Mouse (Mus musculus): Measurements from ENCODE around the gene Ercc6. TPM values are rescaled to one million over a fixed set of nuclear protein-coding genes. Genes with fewer than 3 reads are reported as not detected.
A peak's percentile ranks its signal among the peaks of the same experiment; 100 is the strongest.

Gene Ercc6
- polyA plus RNA-seq, 1 experiment from 2014 or later = 19.2 TPM

- H3K4me1 ChIP-seq = no peaks in the 10 kb centered on the region
- H3K9me3 ChIP-seq (replicated peaks) = no peaks in the 10 kb centered on the region
- H3K4me3 ChIP-seq (replicated peaks) = no peak overlapping the region
- H3K36me3 ChIP-seq = no peaks in the 10 kb centered on the region
- H3K27ac ChIP-seq = no peak overlapping the region
- H3K27me3 ChIP-seq = peaks cover 4% of the 10 kb centered on the region; the same call in 1 of the 2 replicates
- WGBS = 65% methylated on average over 2 of the region's 2 CpGs
- H3K9ac ChIP-seq = no peak overlapping the region
- ATAC-seq (replicated peaks; ENCODE audit: low FRiP score) = no peak
- H3K4me2 ChIP-seq = no peak overlapping the region
Measured at GRCm38 (mm10) chr14:32501303-32501702, 12.0 kb upstream of the Ercc6 start.

GRCm38 (mm10) chr14:32502764-32503688 lies 10.3 kb upstream of the Ercc6 start:
- 64% methylated on average over 9 of the region's 9 CpGs for WGBS

GRCm38 (mm10) chr14:32503897-32504296 lies 9.4 kb upstream of the Ercc6 start:
- 89% methylated on average over 1 of the region's 1 CpGs for WGBS
- no peak overlapping the region for H3K9ac ChIP-seq
- H3K9me3 ChIP-seq (replicated peaks) = no peaks in the 10 kb centered on the region
- no peak for ATAC-seq (replicated peaks; ENCODE audit: low FRiP score)
- H3K4me1 ChIP-seq = 0 out of 2 replicates have a peak, but pooled peaks cover 2% of the 10 kb centered on the region
- no peak overlapping the region for H3K4me3 ChIP-seq (replicated peaks)
- no peaks in the 10 kb centered on the region for H3K36me3 ChIP-seq
- H3K27me3 ChIP-seq = no peaks in the 10 kb centered on the region
- H3K27ac ChIP-seq = no peak overlapping the region
- no peak overlapping the region for H3K4me2 ChIP-seq

More at GRCm38 (mm10) chr14:32502764-32503688, 10.3 kb upstream of the Ercc6 start:
- Histone ChIP-seq H3K27me3 (no peaks in the 10 kb centered on the region), H3K4me2 (no peak overlapping the region), H3K9me3 (replicated peaks) (no peaks in the 10 kb centered on the region), H3K27ac (no peak overlapping the region), H3K9ac (no peak overlapping the region), H3K4me1 (0 out of 2 replicates have a peak, but pooled peaks cover under 1% of the 10 kb centered on the region), H3K4me3 (replicated peaks) (no peak overlapping the region), H3K36me3 (no peaks in the 10 kb centered on the region)
- no peak for ATAC-seq (replicated peaks; ENCODE audit: low FRiP score)

- Histone ChIP-seq H3K27ac (no peak overlapping the region), H3K9me3 (replicated peaks) (no peaks in the 10 kb centered on the region), H3K4me1 (0 out of 2 replicates have a peak, but pooled peaks cover 2% of the 10 kb centered on the region), H3K9ac (no peak overlapping the region), H3K27me3 (no peaks in the 10 kb centered on the region), H3K36me3 (no peaks in the 10 kb centered on the region), H3K4me2 (no peak overlapping the region), H3K4me3 (replicated peaks) (no peak overlapping the region)
- ATAC-seq (replicated peaks; ENCODE audit: low FRiP score) = no peak
- WGBS = 86% methylated on average over 10 of the region's 10 CpGs
Measured at GRCm38 (mm10) chr14:32506329-32506728, 7.0 kb upstream of the Ercc6 start.

DNA sequence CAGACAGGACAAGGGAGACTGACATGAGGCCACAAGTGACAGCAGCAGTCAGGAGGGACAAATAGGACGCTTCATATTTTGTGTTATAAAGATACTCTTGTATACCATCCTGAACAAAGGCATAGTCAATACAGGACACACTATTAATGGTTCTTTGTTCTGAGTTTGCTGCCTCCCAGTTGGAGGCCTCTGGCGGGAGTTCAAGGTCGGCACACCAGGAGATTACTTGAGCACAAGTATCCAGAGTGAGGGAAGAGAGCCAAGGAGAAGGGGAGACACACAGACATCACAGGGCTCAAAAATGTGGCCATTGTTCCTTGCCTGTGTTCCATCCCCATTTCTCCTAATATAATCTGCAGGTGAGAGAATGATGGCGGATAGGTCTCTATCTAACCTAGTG lies 6.1 kb upstream of the Ercc6 start:
- Histone ChIP-seq H3K4me1 (0 out of 2 replicates have a peak, but pooled peaks cover 2% of the 10 kb centered on the region), H3K4me3 (replicated peaks) (no peak overlapping the region), H3K27ac (no peak overlapping the region), H3K4me2 (no peak overlapping the region), H3K9ac (no peak overlapping the region), H3K36me3 (no peaks in the 10 kb centered on the region), H3K27me3 (no peaks in the 10 kb centered on the region), H3K9me3 (replicated peaks) (no peaks in the 10 kb centered on the region)
- ATAC-seq (replicated peaks; ENCODE audit: low FRiP score) = no peak
- WGBS = 86% methylated on average over 4 of the region's 4 CpGs

- ATAC-seq (replicated peaks; ENCODE audit: low FRiP score) = no peak
- Histone ChIP-seq H3K9ac (no peak overlapping the region), H3K4me2 (no peak overlapping the region), H3K4me3 (replicated peaks) (no peak overlapping the region), H3K36me3 (no peaks in the 10 kb centered on the region), H3K4me1 (peaks cover 7% of the 10 kb centered on the region), H3K27ac (no peak overlapping the region), H3K9me3 (replicated peaks) (no peaks in the 10 kb centered on the region), H3K27me3 (no peaks in the 10 kb centered on the region)
- WGBS = 62% methylated on average over 10 of the region's 10 CpGs
Measured at GRCm38 (mm10) chr14:32508105-32508835, 5.1 kb upstream of the Ercc6 start.

GRCm38 (mm10) chr14:32509443-32509961 lies 3.8 kb upstream of the Ercc6 start:
- Histone ChIP-seq H3K27ac (no peak overlapping the region), H3K9me3 (replicated peaks) (no peaks in the 10 kb centered on the region), H3K4me1 (peaks cover 13% of the 10 kb centered on the region), H3K9ac (no peak overlapping the region), H3K4me3 (replicated peaks) (no peak overlapping the region), H3K4me2 (no peak overlapping the region), H3K36me3 (no peaks in the 10 kb centered on the region), H3K27me3 (no peaks in the 10 kb centered on the region)
- 79% methylated on average over 6 of the region's 6 CpGs for WGBS
- ATAC-seq (replicated peaks; ENCODE audit: low FRiP score) = no peak

- 49% methylated on average over 9 of the region's 9 CpGs for WGBS
- Histone ChIP-seq H3K9me3 (replicated peaks) (no peaks in the 10 kb centered on the region), H3K4me3 (replicated peaks) (peak overlapping the region; percentile 87), H3K4me1 (peaks cover 20% of the 10 kb centered on the region), H3K36me3 (peaks cover 17% of the 10 kb centered on the region), H3K27me3 (no peaks in the 10 kb centered on the region), H3K4me2 (peak overlapping the region; percentile 90), H3K27ac (peak overlapping the region; percentile 77; the same call in 1 of the 2 replicates), H3K9ac (0 out of 2 replicates have a peak overlapping the region, but pooled peaks have one; percentile 59)
- ATAC-seq (replicated peaks; ENCODE audit: low FRiP score) = 0 out of 2 replicates have a peak, but pooled peaks have one; percentile 20
Measured at GRCm38 (mm10) chr14:32512912-32513311, 409 bp upstream of the Ercc6 start.

GRCm38 (mm10) chr14:32516086-32516485 lies 2.8 kb downstream of the Ercc6 start:
- Histone ChIP-seq H3K9ac (no peak overlapping the region), H3K4me3 (replicated peaks) (no peak overlapping the region), H3K9me3 (replicated peaks) (no peaks in the 10 kb centered on the region), H3K4me1 (peaks cover 27% of the 10 kb centered on the region), H3K27me3 (no peaks in the 10 kb centered on the region), H3K4me2 (no peak overlapping the region), H3K27ac (no peak overlapping the region), H3K36me3 (peaks cover 46% of the 10 kb centered on the region)
- WGBS = 74% methylated on average over 1 of the region's 1 CpGs
- no peak for ATAC-seq (replicated peaks; ENCODE audit: low FRiP score)

DNA sequence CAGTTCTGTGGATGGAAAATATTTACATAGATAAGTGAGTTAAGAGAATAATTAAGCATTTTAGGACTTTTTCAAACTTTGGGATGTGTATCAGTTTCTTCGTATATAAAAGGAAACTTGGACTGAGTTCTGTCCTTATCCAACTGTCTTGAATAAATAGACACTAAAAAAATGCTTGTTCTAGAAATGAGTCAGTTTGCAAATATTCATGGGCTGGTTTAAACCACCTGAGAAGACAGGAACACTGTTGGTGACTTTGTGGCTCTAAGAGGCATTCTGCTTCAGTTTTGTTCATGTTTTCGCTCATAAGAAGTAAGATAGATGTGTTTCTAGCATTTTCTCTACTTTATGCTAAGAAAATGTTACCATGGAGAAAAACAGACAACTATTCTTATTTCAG lies 5.2 kb downstream of the Ercc6 start:
- Histone ChIP-seq H3K9me3 (replicated peaks) (no peaks in the 10 kb centered on the region), H3K36me3 (peaks cover 59% of the 10 kb centered on the region), H3K27ac (no peak overlapping the region), H3K4me1 (peaks cover 24% of the 10 kb centered on the region), H3K9ac (no peak overlapping the region), H3K27me3 (no peaks in the 10 kb centered on the region), H3K4me3 (replicated peaks) (no peak overlapping the region), H3K4me2 (no peak overlapping the region)
- WGBS = 96% methylated on average over 2 of the region's 2 CpGs
- no peak for ATAC-seq (replicated peaks; ENCODE audit: low FRiP score)

DNA sequence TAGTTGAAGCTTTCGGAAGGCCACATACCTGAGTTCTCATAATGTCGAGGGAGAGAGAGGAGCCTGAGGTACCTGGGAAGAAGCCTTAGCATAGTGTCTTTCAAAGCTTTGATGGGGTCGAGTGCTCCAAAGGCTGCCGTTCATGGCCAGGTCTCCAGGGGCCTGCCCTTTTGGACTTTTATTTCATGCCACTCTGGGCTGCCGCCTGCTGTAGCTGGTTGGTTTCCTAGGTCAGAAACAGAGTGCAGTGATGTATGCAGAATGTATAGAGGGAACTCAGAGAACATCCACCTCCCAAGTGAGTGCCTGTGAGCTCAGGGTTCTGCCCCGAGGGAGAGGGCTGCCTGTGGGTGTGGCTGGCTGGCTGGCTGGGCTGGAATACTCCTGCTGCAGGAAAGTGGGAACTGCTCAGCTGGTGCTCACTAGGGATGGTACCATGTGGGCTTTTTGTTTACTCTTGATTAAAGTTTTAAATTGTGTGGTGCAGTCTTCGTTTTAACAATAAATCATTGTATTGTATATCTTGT lies 7.1 kb downstream of the Ercc6 start:
- WGBS = 69% methylated on average over 7 of the region's 7 CpGs
- H3K27ac ChIP-seq = peak overlapping the region; percentile 37; the same call in 1 of the 2 replicates
- peak; percentile 69; the same call in 1 of the 2 replicates for ATAC-seq (replicated peaks; ENCODE audit: low FRiP score)

More for the DNA sequence above, 7.1 kb downstream of the Ercc6 start:
- Histone ChIP-seq H3K36me3 (peaks cover 65% of the 10 kb centered on the region), H3K27me3 (no peaks in the 10 kb centered on the region), H3K4me2 (no peak overlapping the region), H3K9ac (no peak overlapping the region), H3K4me1 (peaks cover 12% of the 10 kb centered on the region), H3K4me3 (replicated peaks) (no peak overlapping the region), H3K9me3 (replicated peaks) (no peaks in the 10 kb centered on the region)
